Mouse (Mus musculus): ENCODE data around the gene Slc22a14. TPM values are rescaled to one million over a fixed set of nuclear protein-coding genes. Genes with fewer than 3 reads are reported as not detected.

Slc22a14 gene
- polyA plus RNA-seq, 1 experiment from 2014 or later = 0.12 TPM

DNA sequence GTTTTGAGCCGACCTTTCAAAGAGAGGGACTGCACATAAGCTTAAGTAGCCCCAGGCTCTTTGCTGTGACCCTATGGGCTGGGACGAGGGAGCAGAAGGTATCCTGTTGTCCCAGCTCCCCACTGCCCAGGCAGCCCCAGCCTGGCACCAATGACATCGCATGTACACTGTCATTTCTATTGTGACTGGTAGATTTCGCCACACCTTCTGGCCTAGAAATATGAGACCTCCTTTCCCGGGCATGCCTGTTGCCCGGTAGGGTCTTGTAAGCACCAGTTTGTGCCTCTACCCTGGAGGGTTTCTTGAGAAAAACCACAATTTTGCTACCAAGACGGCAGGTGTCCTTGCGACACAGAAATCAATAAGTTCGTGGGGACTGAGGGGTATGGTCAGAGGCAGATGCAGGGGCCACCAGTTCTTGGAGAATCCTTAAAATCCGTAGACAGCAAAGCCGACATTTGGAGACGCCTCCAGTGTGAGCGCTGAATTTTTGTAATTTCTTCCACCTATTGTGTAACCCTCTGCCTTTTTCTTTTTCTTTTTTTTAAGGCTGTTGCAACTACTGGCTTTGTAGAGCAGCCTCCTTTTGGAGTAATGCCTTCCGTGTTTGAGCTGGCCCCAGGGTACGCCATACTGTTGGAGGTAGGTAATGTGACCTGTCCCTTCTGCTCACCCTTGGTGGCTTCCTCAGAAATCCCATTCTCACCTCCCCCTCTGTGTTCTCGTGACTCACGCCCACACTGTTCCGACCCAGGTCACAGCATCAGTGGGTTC is 242.6 kb downstream of the Slc22a14 start:
- Histone ChIP-seq H3K36me3 (ENCODE audit: insufficient read depth, low read length) (no peaks in the 10 kb centered on the region), H3K4me3 (ENCODE audit: low read length) (no peak overlapping the region), H3K4me1 (ENCODE audit: insufficient read depth, low read length) (peaks cover 17% of the 10 kb centered on the region), H3K9ac (replicated peaks; ENCODE audit: low read length) (no peak overlapping the region), H3K27me3 (ENCODE audit: insufficient read depth, low read length) (no peaks in the 10 kb centered on the region), H3K4me2 (replicated peaks; ENCODE audit: low read depth, low read length) (no peak overlapping the region), H3K9me3 (ENCODE audit: low read length) (no peaks in the 10 kb centered on the region), H3K27ac (ENCODE audit: low read length) (no peak overlapping the region)
- no peak for ATAC-seq (ENCODE audit: low FRiP score, low TSS enrichment)
- 74% methylated on average over 18 of the region's 18 CpGs for WGBS

DNA sequence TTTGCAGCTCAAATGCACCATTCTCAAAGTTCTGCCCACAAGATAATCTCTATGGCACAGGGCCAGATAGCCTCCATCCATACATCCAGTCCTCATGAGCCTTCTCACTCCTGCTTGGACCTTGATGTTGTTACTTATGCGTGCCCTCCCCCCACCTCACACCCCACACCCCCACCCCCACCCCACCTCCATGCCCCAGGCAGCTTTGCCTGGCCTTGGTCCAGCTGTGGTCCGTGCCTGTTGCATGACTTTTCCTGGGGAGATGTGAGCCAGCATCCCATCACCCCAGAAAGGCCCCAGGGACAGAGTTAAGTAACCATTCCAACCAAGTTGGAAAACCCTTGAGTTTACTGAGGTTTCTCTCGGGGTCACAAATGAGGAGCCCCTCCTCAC is 245.2 kb downstream of the Slc22a14 start:
- Histone ChIP-seq H3K9ac (replicated peaks; ENCODE audit: low read length) (peak overlapping the region; percentile 40; the same call in 1 of the 2 replicates), H3K4me1 (ENCODE audit: insufficient read depth, low read length) (peaks cover 17% of the 10 kb centered on the region), H3K9me3 (ENCODE audit: low read length) (no peaks in the 10 kb centered on the region), H3K36me3 (ENCODE audit: insufficient read depth, low read length) (no peaks in the 10 kb centered on the region), H3K4me2 (replicated peaks; ENCODE audit: low read depth, low read length) (peak overlapping the region; percentile 45), H3K27me3 (ENCODE audit: insufficient read depth, low read length) (no peaks in the 10 kb centered on the region), H3K4me3 (ENCODE audit: low read length) (peak overlapping the region; percentile 35), H3K27ac (ENCODE audit: low read length) (peak overlapping the region; percentile 86)
- peak; percentile 16; the same call in 1 of the 2 replicates for ATAC-seq (ENCODE audit: low FRiP score, low TSS enrichment)
- 45% methylated on average over 3 of the region's 3 CpGs for WGBS

Other genes with a start within 250 kb of the Slc22a14 start
- 44.0 and 52.4 TPM in 2 replicates for gene Acaa1b, start 208.5 kb downstream of the Slc22a14 start, polyA plus RNA-seq (2015; fragmentation: Nextera tagmentation; extraction: Ambion mirVana)
- not detected in 2 replicates for gene Gm47289, start 206.4 kb downstream of the Slc22a14 start, polyA plus RNA-seq (2015; fragmentation: Nextera tagmentation; extraction: Ambion mirVana)
- 22.1 and 22.9 TPM in 2 replicates for gene Slc22a13, start 156.5 kb downstream of the Slc22a14 start, polyA plus RNA-seq (2015; fragmentation: Nextera tagmentation; extraction: Ambion mirVana)
- gene Oxsr1, start 43.1 kb downstream of the Slc22a14 start, polyA plus RNA-seq (2015; fragmentation: Nextera tagmentation; extraction: Ambion mirVana) = 12.2 and 13.2 TPM in 2 replicates
- 142 and 152 TPM in 2 replicates for gene Acaa1a, start 25.9 kb downstream of the Slc22a14 start, polyA plus RNA-seq (2015; fragmentation: Nextera tagmentation; extraction: Ambion mirVana)
- 30.0 and 30.9 TPM in 2 replicates for gene Myd88, start 24.1 kb downstream of the Slc22a14 start, polyA plus RNA-seq (2015; fragmentation: Nextera tagmentation; extraction: Ambion mirVana)
- gene Xylb, start 8.2 kb downstream of the Slc22a14 start, polyA plus RNA-seq (2015; fragmentation: Nextera tagmentation; extraction: Ambion mirVana) = 34.7 and 35.8 TPM in 2 replicates
- gene Acvr2b, start 36.6 kb upstream of the Slc22a14 start, polyA plus RNA-seq (2015; fragmentation: Nextera tagmentation; extraction: Ambion mirVana) = 18.7 and 23.6 TPM in 2 replicates
- 24.8 and 27.9 TPM in 2 replicates for gene Exog, start 79.4 kb upstream of the Slc22a14 start, polyA plus RNA-seq (2015; fragmentation: Nextera tagmentation; extraction: Ambion mirVana)
- gene Scn5a, start 213.5 kb upstream of the Slc22a14 start, polyA plus RNA-seq (2015; fragmentation: Nextera tagmentation; extraction: Ambion mirVana) = 0.13 and 0.25 TPM in 2 replicates

Measured in kidney, embryonic 16.5 days (tissue).